Mouse (Mus musculus): ENCODE data around the gene Slc25a10. TPM values are rescaled to one million over a fixed set of nuclear protein-coding genes. Genes with fewer than 3 reads are reported as not detected.

Slc25a10 gene
- polyA plus RNA-seq (2014; fragmentation: Illumina TruSeq; extraction: RNeasy Lipid Tissue Mini Kit (QIAGEN cat#74804); ENCODE audit: low replicate concordance): 1.6 TPM

GRCm38 (mm10) chr11:120491317-120492023, at the start of gene Slc25a10:
TSS of gene Slc25a10 (plus strand) at chr11:120491840.

GRCm38 (mm10) chr11:120442344-120442743, 49.3 kb upstream of the Slc25a10 start, which contains the start of gene Tspan10:
TSS of gene Tspan10 (plus strand) at chr11:120442644.

DNA sequence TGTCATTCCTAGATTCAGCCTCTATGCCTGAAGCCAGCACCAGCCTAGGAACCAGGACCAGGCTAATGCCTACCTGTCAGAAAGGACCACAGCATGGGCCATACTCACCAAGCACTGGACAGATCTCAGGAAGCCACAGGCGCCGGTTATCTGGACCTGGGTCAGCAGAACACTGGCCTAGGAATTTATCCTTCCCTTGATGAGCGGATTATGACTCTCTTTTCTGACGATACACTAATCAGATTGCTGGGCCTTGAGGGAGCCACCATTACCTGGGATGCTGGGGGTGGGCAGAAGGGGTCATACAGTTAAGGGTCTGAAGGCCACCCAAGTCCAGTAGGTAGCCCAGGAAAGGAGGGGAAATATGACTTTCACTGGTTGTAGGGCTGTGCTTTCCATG, 38.3 kb upstream of the Slc25a10 start, which contains the start of gene Pde6g:
TSS of gene Pde6g (minus strand) at position 195 of the 400 bp plus-strand sequence.

DNA sequence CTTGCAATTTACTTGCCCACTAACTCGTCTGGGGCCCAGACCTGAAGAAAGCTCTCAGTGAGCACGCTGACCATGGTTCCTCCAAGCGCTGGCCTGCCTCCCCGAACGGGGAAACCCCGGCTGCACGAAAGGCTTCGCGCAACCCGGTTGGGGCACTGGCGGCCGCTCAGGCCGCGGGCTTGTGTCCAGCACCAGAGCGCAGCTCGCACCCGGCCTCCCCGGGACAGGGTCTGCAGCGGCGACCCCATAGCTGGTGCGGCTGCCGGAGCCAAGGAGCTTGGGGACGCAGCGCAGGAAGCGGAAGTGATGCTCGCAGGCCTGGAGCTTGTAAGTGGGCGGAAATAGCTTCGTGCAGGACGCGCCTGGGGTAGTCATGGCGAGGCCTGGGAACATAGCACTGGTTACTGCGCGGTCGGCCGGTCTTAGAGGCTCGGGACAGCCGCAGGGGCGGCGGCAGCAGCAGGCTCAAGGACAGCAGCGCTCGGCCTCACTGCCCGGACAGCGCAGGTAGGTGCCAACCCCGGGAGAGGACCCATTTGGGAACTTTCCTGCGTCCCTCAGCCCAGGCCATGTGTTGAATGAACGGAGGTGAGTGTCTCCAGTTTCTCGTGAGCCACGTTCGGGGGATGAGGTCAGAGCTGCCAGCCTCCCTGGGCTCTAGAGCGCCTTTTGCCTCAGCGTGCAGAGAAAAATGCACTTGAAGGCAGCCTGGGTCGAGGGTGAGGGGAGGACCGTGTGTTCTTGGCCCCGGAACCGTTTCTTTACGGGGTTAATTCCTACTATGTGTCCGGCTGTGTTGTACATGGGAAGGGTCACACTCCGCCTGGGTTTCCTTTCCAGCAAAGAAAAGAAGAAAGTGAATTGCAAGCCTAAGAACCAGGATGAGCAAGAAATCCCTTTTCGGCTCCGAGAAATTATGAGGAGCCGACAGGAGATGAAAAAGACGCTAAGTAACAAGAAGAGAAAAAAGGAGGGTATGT, 33.6 kb upstream of the Slc25a10 start, which contains the start of the genes Oxld1 and Ccdc137:
TSS of gene Oxld1 (minus strand) at position 297 of the 980 bp plus-strand sequence.
TSS of gene Ccdc137 (plus strand) at position 344 of the 980 bp plus-strand sequence.

DNA sequence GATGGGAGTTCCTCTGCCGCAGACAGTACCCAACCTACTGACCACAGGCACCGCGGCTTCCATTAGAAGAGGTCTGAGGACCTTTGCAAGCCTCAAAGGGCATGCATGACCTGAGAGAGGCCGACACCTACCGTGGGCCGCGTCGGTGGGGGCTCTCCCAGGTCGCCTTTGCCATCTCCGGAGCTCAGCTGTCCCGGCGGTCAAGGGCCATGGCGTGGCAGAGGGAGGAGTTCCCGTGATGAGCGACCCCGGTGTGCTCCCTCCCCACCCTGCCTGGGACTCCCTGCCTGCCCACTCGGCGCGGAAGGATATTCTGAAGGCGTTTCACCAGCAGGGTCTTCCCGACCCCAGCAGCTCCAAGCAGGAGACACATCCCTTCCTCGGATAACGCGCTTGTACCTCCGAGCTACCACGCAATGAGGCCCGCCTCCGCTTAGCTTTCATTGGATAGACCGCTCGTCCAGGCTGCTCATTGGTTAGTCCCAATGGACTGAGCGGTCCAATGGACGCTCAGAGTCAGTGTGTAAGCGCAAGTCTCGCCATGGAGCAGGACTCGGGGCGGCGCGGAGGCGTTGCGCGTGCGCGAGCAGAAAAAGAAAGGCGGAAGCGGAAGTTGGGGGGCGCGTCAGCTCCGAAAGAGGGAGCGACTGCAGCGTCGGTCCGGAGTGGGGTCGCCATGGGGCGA, 24.4 kb upstream of the Slc25a10 start, which contains the start of gene Arl16:
TSS of gene Arl16 (minus strand) at position 557 of the 685 bp plus-strand sequence.

GRCm38 (mm10) chr11:120484265-120484981, 7.2 kb upstream of the Slc25a10 start, which contains the start of gene Mrpl12:
TSS of gene Mrpl12 (plus strand) at chr11:120484613.

DNA sequence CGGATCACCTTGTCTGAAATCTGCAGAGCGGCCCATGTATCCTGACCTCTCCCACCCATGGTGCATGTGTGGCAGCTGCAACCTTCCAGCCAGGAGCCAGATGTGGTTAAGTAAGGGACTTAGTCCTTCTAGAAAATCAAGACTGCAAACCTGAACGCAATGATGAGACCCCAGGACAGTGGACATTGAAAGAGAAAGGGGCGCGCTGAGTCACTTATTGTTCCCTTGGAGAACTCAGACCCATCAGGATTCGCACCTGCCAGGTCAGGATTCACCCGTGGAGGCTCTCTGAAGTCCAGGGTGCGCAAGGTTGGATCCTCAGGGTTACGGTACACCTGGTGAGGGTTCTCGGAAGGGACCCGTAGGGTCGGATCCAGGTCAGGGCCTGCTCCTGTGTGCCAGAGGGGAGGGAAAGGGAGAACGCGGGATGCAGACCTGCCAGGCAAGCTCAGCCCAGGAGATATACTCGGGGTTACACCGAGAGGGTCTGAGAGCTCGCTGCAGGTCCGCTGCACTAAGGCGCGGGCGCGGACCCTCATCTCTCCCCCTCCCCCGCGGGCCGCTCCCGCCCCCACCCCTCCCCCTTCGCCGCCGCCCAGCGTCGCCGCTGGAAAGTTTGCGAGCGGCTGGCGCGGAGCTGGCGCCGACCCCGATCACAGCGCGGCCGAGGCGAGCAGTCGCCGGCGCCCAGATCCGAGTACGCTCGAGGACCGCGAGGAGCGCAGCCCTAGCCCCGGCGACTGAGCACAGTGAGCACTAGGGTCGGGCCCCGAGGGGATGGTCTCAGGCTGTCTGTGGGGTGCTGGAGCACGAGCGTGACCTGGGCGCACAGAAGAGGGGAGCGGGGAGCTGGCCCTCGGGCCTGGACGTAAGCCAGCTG, 38.7 kb downstream of the Slc25a10 start, which contains the start of gene Gcgr:
TSS of gene Gcgr (plus strand) at position 615 of the 880 bp plus-strand sequence.

Other genes starting within 250 kb of the Slc25a10 start
- gene Actg1, start 143.3 kb upstream of the Slc25a10 start, polyA plus RNA-seq (2014; fragmentation: Illumina TruSeq; extraction: RNeasy Lipid Tissue Mini Kit (QIAGEN cat#74804); ENCODE audit: low replicate concordance): 737 TPM
- not detected for gene Fscn2, start 130.3 kb upstream of the Slc25a10 start, polyA plus RNA-seq (2014; fragmentation: Illumina TruSeq; extraction: RNeasy Lipid Tissue Mini Kit (QIAGEN cat#74804); ENCODE audit: low replicate concordance)
- 0.19 TPM for gene Faap100, start 113.1 kb upstream of the Slc25a10 start, polyA plus RNA-seq (2014; fragmentation: Illumina TruSeq; extraction: RNeasy Lipid Tissue Mini Kit (QIAGEN cat#74804); ENCODE audit: low replicate concordance)
- gene Nploc4, start 54.1 kb upstream of the Slc25a10 start, polyA plus RNA-seq (2014; fragmentation: Illumina TruSeq; extraction: RNeasy Lipid Tissue Mini Kit (QIAGEN cat#74804); ENCODE audit: low replicate concordance): 10.0 TPM
- gene Tspan10, start 49.2 kb upstream of the Slc25a10 start, polyA plus RNA-seq (2014; fragmentation: Illumina TruSeq; extraction: RNeasy Lipid Tissue Mini Kit (QIAGEN cat#74804); ENCODE audit: low replicate concordance): not detected
- gene Pde6g, start 38.3 kb upstream of the Slc25a10 start, polyA plus RNA-seq (2014; fragmentation: Illumina TruSeq; extraction: RNeasy Lipid Tissue Mini Kit (QIAGEN cat#74804); ENCODE audit: low replicate concordance): not detected
- gene Oxld1, start 33.8 kb upstream of the Slc25a10 start, polyA plus RNA-seq (2014; fragmentation: Illumina TruSeq; extraction: RNeasy Lipid Tissue Mini Kit (QIAGEN cat#74804); ENCODE audit: low replicate concordance): not detected
- gene Ccdc137, start 33.7 kb upstream of the Slc25a10 start, polyA plus RNA-seq (2014; fragmentation: Illumina TruSeq; extraction: RNeasy Lipid Tissue Mini Kit (QIAGEN cat#74804); ENCODE audit: low replicate concordance): 6.7 TPM
- gene Arl16, start 24.2 kb upstream of the Slc25a10 start, polyA plus RNA-seq (2014; fragmentation: Illumina TruSeq; extraction: RNeasy Lipid Tissue Mini Kit (QIAGEN cat#74804); ENCODE audit: low replicate concordance): 5.3 TPM
- 1.6 TPM for gene Mrpl12, start 7.2 kb upstream of the Slc25a10 start, polyA plus RNA-seq (2014; fragmentation: Illumina TruSeq; extraction: RNeasy Lipid Tissue Mini Kit (QIAGEN cat#74804); ENCODE audit: low replicate concordance)
- not detected for gene Gcgr, start 38.9 kb downstream of the Slc25a10 start, polyA plus RNA-seq (2014; fragmentation: Illumina TruSeq; extraction: RNeasy Lipid Tissue Mini Kit (QIAGEN cat#74804); ENCODE audit: low replicate concordance)
- gene Mcrip1, start 57.9 kb downstream of the Slc25a10 start, polyA plus RNA-seq (2014; fragmentation: Illumina TruSeq; extraction: RNeasy Lipid Tissue Mini Kit (QIAGEN cat#74804); ENCODE audit: low replicate concordance): not detected
- gene Ppp1r27, start 59.3 kb downstream of the Slc25a10 start, polyA plus RNA-seq (2014; fragmentation: Illumina TruSeq; extraction: RNeasy Lipid Tissue Mini Kit (QIAGEN cat#74804); ENCODE audit: low replicate concordance): not detected
- gene P4hb, start 81.4 kb downstream of the Slc25a10 start, polyA plus RNA-seq (2014; fragmentation: Illumina TruSeq; extraction: RNeasy Lipid Tissue Mini Kit (QIAGEN cat#74804); ENCODE audit: low replicate concordance): 728 TPM
- 24.2 TPM for gene Arhgdia, start 89.8 kb downstream of the Slc25a10 start, polyA plus RNA-seq (2014; fragmentation: Illumina TruSeq; extraction: RNeasy Lipid Tissue Mini Kit (QIAGEN cat#74804); ENCODE audit: low replicate concordance)
- gene Alyref, start 106.5 kb downstream of the Slc25a10 start, polyA plus RNA-seq (2014; fragmentation: Illumina TruSeq; extraction: RNeasy Lipid Tissue Mini Kit (QIAGEN cat#74804); ENCODE audit: low replicate concordance): 18.5 TPM
- gene Anapc11, start 106.6 kb downstream of the Slc25a10 start, polyA plus RNA-seq (2014; fragmentation: Illumina TruSeq; extraction: RNeasy Lipid Tissue Mini Kit (QIAGEN cat#74804); ENCODE audit: low replicate concordance): 8.2 TPM
- not detected for gene Npb, start 116.6 kb downstream of the Slc25a10 start, polyA plus RNA-seq (2014; fragmentation: Illumina TruSeq; extraction: RNeasy Lipid Tissue Mini Kit (QIAGEN cat#74804); ENCODE audit: low replicate concordance)
- 28.6 TPM for gene Pcyt2, start 126.1 kb downstream of the Slc25a10 start, polyA plus RNA-seq (2014; fragmentation: Illumina TruSeq; extraction: RNeasy Lipid Tissue Mini Kit (QIAGEN cat#74804); ENCODE audit: low replicate concordance)
- gene Sirt7, start 133.4 kb downstream of the Slc25a10 start, polyA plus RNA-seq (2014; fragmentation: Illumina TruSeq; extraction: RNeasy Lipid Tissue Mini Kit (QIAGEN cat#74804); ENCODE audit: low replicate concordance): 9.2 TPM
- gene Mafg, start 141.8 kb downstream of the Slc25a10 start, polyA plus RNA-seq (2014; fragmentation: Illumina TruSeq; extraction: RNeasy Lipid Tissue Mini Kit (QIAGEN cat#74804); ENCODE audit: low replicate concordance): 10.0 TPM
- gene Pycr1, start 151.9 kb downstream of the Slc25a10 start, polyA plus RNA-seq (2014; fragmentation: Illumina TruSeq; extraction: RNeasy Lipid Tissue Mini Kit (QIAGEN cat#74804); ENCODE audit: low replicate concordance): 1.4 TPM
- gene Myadml2, start 156.3 kb downstream of the Slc25a10 start, polyA plus RNA-seq (2014; fragmentation: Illumina TruSeq; extraction: RNeasy Lipid Tissue Mini Kit (QIAGEN cat#74804); ENCODE audit: low replicate concordance): not detected
- gene Notum, start 169.3 kb downstream of the Slc25a10 start, polyA plus RNA-seq (2014; fragmentation: Illumina TruSeq; extraction: RNeasy Lipid Tissue Mini Kit (QIAGEN cat#74804); ENCODE audit: low replicate concordance): not detected
- 3.6 TPM for gene Aspscr1, start 181.1 kb downstream of the Slc25a10 start, polyA plus RNA-seq (2014; fragmentation: Illumina TruSeq; extraction: RNeasy Lipid Tissue Mini Kit (QIAGEN cat#74804); ENCODE audit: low replicate concordance)
- not detected for gene Cenpx, start 221.9 kb downstream of the Slc25a10 start, polyA plus RNA-seq (2014; fragmentation: Illumina TruSeq; extraction: RNeasy Lipid Tissue Mini Kit (QIAGEN cat#74804); ENCODE audit: low replicate concordance)
- 0.33 TPM for gene Lrrc45, start 222.1 kb downstream of the Slc25a10 start, polyA plus RNA-seq (2014; fragmentation: Illumina TruSeq; extraction: RNeasy Lipid Tissue Mini Kit (QIAGEN cat#74804); ENCODE audit: low replicate concordance)
- not detected for gene Rac3, start 229.6 kb downstream of the Slc25a10 start, polyA plus RNA-seq (2014; fragmentation: Illumina TruSeq; extraction: RNeasy Lipid Tissue Mini Kit (QIAGEN cat#74804); ENCODE audit: low replicate concordance)
- gene Dcxr, start 235.4 kb downstream of the Slc25a10 start, polyA plus RNA-seq (2014; fragmentation: Illumina TruSeq; extraction: RNeasy Lipid Tissue Mini Kit (QIAGEN cat#74804); ENCODE audit: low replicate concordance): not detected
- gene Cbr2, start 240.3 kb downstream of the Slc25a10 start, polyA plus RNA-seq (2014; fragmentation: Illumina TruSeq; extraction: RNeasy Lipid Tissue Mini Kit (QIAGEN cat#74804); ENCODE audit: low replicate concordance): not detected

All from small intestine, adult 10 weeks (tissue).